Mouse (Mus musculus) stomach, embryonic 14.5 days (tissue): Measurements from ENCODE around the gene Kat6b. TPM values are rescaled to one million over a fixed set of nuclear protein-coding genes. Genes with fewer than 3 reads are reported as not detected.

Source experiments
- ATAC-seq: fragments of 200-750 bp; cut with Nextera tagmentation; 2 replicates; pipeline ENCODE4 v1.8.0; 2017; ENCODE audit warnings: low read depth, moderate TSS enrichment; ENCODE audit not compliant: insufficient number of reproducible peaks, insufficient read depth, low FRiP score
- H3K27ac ChIP-seq: fragments of 300-500 bp; sonication (generic); 2 replicates; pipeline ENCODE4 v1.5.1; 2014; ENCODE audit warnings: mild to moderate bottlenecking, low read length, moderate library complexity, mixed read lengths
- H3K27me3 ChIP-seq: fragments of 300-500 bp; sonication (generic); 2 replicates; pipeline ENCODE4 v1.6.1; 2014; ENCODE audit warnings: low read length, control low read depth, mixed read lengths; ENCODE audit not compliant: control insufficient read depth, insufficient read depth
- H3K36me3 ChIP-seq: fragments of 300-500 bp; sonication (generic); 2 replicates; pipeline ENCODE4 v1.6.1; 2014; ENCODE audit warnings: mild to moderate bottlenecking, control low read depth, low read length, moderate library complexity, mixed read lengths; ENCODE audit not compliant: control insufficient read depth, insufficient read depth
- H3K4me1 ChIP-seq: fragments of 300-500 bp; sonication (generic); 2 replicates; pipeline ENCODE4 v1.6.1; 2014; ENCODE audit warnings: low read length, control low read depth, mixed read lengths; ENCODE audit not compliant: control insufficient read depth, insufficient read depth
- H3K4me2 ChIP-seq: fragments of 300-500 bp; sonication (generic); replicated peaks from 2 replicates; pipeline ENCODE4 v1.6.1; 2014; ENCODE audit warnings: low read depth, low read length, control low read depth
- H3K4me3 ChIP-seq: fragments of 300-500 bp; sonication (generic); 2 replicates; pipeline ENCODE4 v1.5.1; 2014; ENCODE audit warnings: low read depth, low read length, control low read depth
- H3K9ac ChIP-seq: fragments of 300-500 bp; sonication (generic); replicated peaks from 2 replicates; pipeline ENCODE4 v1.6.1; 2014; ENCODE audit warnings: low read depth, mild to moderate bottlenecking, control low read depth, low read length, moderate library complexity, mixed read lengths
- H3K9me3 ChIP-seq: fragments of 300-500 bp; sonication (generic); 2 replicates; pipeline ENCODE4 v1.6.1; 2016; ENCODE audit warnings: low read depth, low read length, control low read depth; ENCODE audit not compliant: control insufficient read depth
- WGBS: fragments of 180-500 bp; shearing (Covaris S2); extraction: QIAGEN DNeasy Blood & Tissue Kit; methylation state at CpG from one replicate; pipeline ENCODE4 v1.1.7; 2014; 5-methylcytosine and 5-hydroxymethylcytosine counted together
- polyA plus RNA-seq: library from polyadenylated mRNA; unstranded; fragments of >200 nt; fragmentation: Nextera tagmentation; extraction: Ambion mirVana; gene quantifications from 2 replicates; pipeline ENCODE4 v1.2.1, GENCODE M21; 2014

Gene Kat6b
- 28.3 and 32.3 TPM in 2 replicates for polyA plus RNA-seq

DNA sequence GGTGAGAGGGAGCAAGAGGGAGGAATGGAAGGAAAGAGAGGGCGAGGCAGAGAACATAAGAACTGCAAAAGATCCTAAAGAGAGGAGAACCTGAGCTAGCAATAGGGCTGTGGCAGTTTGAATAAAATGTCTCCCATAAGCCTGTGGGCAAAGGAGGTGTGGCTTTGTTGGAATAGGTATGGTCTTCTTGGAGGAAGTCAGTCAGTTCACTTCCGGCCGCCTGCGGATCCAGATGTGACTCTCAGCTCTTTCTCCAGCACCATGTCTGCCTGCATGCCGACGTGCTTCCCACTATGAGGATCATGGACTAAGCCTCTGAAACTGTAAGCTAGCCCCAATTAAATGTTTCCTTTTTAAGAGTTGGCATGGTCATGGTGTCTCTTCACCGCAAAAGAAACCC lies at the start of gene Kat6b:
Gene Kat6b (plus strand): TSS at position 204 of the 400 bp plus-strand sequence.
- ATAC-seq: no peak
- Histone ChIP-seq H3K4me1 (no peaks in the 10 kb centered on the region), H3K27me3 (no peaks in the 10 kb centered on the region), H3K4me3 (no peak within 1 kb of the TSS), H3K9me3 (no peaks in the 10 kb centered on the region), H3K27ac (no peak within 1 kb of the TSS), H3K9ac (no peak within 1 kb of the TSS), H3K36me3 (no peaks in the 10 kb centered on the region), H3K4me2 (no peak within 1 kb of the TSS)
- whole genome bisulfite sequencing: 93% methylated on average over 7 of the region's 7 CpGs

GRCm38 (mm10) chr14:21433415-21433814 lies 47.8 kb upstream of the Kat6b start:
- H3K36me3 ChIP-seq: no peaks in the 10 kb centered on the region
- no peak overlapping the region for H3K27ac ChIP-seq
- H3K4me3 ChIP-seq: no peak overlapping the region
- H3K4me2 ChIP-seq: no peak overlapping the region
- no peak overlapping the region for H3K9ac ChIP-seq
- no peaks in the 10 kb centered on the region for H3K9me3 ChIP-seq
- H3K4me1 ChIP-seq: peaks cover 5% of the 10 kb centered on the region; the same call in 1 of the 2 replicates
- ATAC-seq: no peak
- WGBS: 76% methylated on average over 4 of the region's 4 CpGs
- H3K27me3 ChIP-seq: no peaks in the 10 kb centered on the region

GRCm38 (mm10) chr14:21433995-21434394 lies 47.2 kb upstream of the Kat6b start:
- peaks cover 5% of the 10 kb centered on the region; the same call in 1 of the 2 replicates for H3K4me1 ChIP-seq
- no peaks in the 10 kb centered on the region for H3K9me3 ChIP-seq
- no peak overlapping the region for H3K4me2 ChIP-seq
- 71% methylated on average over 5 of the region's 5 CpGs for WGBS
- no peaks in the 10 kb centered on the region for H3K36me3 ChIP-seq
- ATAC-seq: no peak
- H3K4me3 ChIP-seq: no peak overlapping the region
- H3K9ac ChIP-seq: no peak overlapping the region
- no peaks in the 10 kb centered on the region for H3K27me3 ChIP-seq
- H3K27ac ChIP-seq: no peak overlapping the region

GRCm38 (mm10) chr14:21434686-21435085 lies 46.5 kb upstream of the Kat6b start:
- ATAC-seq: no peak
- H3K4me1 ChIP-seq: peaks cover 5% of the 10 kb centered on the region; the same call in 1 of the 2 replicates
- no peaks in the 10 kb centered on the region for H3K9me3 ChIP-seq
- H3K9ac ChIP-seq: no peak overlapping the region
- no peak overlapping the region for H3K4me2 ChIP-seq
- no peaks in the 10 kb centered on the region for H3K36me3 ChIP-seq
- no peak overlapping the region for H3K4me3 ChIP-seq
- whole genome bisulfite sequencing: 30% methylated on average over 9 of the region's 9 CpGs
- H3K27ac ChIP-seq: no peak overlapping the region
- H3K27me3 ChIP-seq: no peaks in the 10 kb centered on the region

DNA sequence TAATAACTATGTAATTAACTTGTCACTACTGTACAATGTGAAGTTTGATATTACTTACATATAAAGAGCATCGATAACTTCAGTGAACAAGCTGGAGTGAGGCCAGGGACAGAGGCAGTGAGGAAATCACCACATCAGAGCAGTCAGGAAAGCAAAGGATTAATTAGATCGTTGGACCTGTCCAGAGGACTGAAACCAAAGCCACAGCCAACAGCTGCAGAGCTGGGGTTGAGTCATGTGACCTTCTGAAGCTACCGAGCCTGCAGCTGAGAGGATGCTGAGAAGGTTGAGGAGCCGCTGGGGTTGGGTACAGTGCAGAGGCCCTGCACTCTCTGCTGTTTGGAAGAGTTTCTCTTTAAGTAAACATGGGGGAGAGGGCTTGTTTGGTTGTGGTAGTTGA lies 41.4 kb upstream of the Kat6b start:
- no peak overlapping the region for H3K27ac ChIP-seq
- ATAC-seq: no peak; the same call in 1 of the 2 replicates
- H3K9me3 ChIP-seq: no peaks in the 10 kb centered on the region
- no peaks in the 10 kb centered on the region for H3K27me3 ChIP-seq
- H3K9ac ChIP-seq: no peak overlapping the region
- WGBS: 24% methylated on average over 4 of the region's 4 CpGs
- H3K4me2 ChIP-seq: no peak overlapping the region
- H3K4me3 ChIP-seq: no peak overlapping the region
- H3K4me1 ChIP-seq: peaks cover 14% of the 10 kb centered on the region; the same call in 1 of the 2 replicates
- no peaks in the 10 kb centered on the region for H3K36me3 ChIP-seq

GRCm38 (mm10) chr14:21440526-21440925 lies 40.7 kb upstream of the Kat6b start:
- Histone ChIP-seq H3K27ac (no peak overlapping the region), H3K4me3 (no peak overlapping the region), H3K9ac (no peak overlapping the region), H3K9me3 (no peaks in the 10 kb centered on the region), H3K4me2 (no peak overlapping the region), H3K4me1 (peaks cover 12% of the 10 kb centered on the region; the same call in 1 of the 2 replicates), H3K27me3 (no peaks in the 10 kb centered on the region), H3K36me3 (no peaks in the 10 kb centered on the region)
- WGBS: 92% methylated on average over 2 of the region's 2 CpGs
- no peak for ATAC-seq

DNA sequence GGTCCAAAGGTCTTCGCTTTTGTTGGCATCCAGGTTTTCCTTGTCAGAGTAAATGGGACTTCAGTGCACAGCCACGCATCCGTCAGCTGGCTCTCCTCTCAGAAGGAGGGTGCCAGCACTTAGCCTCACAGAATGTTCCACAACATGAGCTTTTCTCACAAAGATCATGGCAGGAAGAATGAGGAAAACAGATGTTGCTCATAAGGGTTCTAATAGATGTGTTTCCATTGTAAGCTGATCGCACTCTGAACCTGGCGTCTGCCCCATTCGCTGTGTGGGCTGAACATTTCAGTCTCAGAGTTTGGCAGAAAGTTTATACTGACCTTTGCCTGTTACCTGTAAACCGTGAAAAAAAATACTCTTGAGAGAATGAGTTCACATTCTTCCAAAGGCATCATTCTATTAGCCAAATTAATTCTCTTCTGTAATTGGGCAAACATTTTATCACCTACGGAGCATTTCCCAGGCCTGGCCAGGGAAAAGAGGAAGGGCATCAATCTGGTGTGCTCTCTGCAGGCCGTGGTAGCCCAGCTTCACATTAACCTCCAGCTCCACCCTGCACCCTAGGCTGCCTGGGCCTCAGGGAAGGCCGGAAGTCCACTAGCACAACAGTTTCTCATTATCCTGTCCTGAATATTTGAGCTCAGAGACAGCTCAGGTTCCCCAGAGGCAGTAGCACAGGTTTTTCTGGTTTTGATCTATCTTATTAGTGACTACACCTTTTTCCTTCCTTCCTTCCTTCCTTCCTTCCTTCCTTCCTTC lies 39.3 kb upstream of the Kat6b start:
- ATAC-seq: no peak

DNA sequence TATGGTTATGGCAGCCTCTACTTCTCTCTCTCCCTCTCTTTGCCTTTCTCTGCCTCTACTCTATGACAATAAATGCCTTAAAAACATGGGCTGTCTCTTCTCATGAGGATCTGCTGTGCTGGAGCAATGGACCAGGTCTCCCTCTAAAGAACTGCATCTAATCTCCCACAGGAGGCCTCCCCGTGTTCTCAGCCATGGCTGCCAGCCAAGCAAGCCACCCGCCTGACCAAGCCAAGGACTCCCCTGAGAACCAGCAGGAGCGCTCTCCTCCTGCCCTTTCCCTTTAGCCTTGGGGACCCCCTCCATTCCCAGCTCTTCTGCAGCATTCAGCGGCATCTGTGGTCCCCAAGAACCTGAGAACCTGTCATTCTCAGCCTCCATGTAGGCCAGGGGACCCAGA lies 28.7 kb upstream of the Kat6b start:
- ATAC-seq: no peak
- H3K9me3 ChIP-seq: no peaks in the 10 kb centered on the region
- no peak overlapping the region for H3K9ac ChIP-seq
- no peak overlapping the region for H3K4me3 ChIP-seq
- no peaks in the 10 kb centered on the region for H3K36me3 ChIP-seq
- H3K27ac ChIP-seq: no peak overlapping the region
- no peak overlapping the region for H3K4me2 ChIP-seq
- H3K4me1 ChIP-seq: no peaks in the 10 kb centered on the region
- no peaks in the 10 kb centered on the region for H3K27me3 ChIP-seq
- 70% methylated on average over 4 of the region's 4 CpGs for WGBS

More for the DNA sequence above, 39.3 kb upstream of the Kat6b start:
- H3K4me3 ChIP-seq: no peak overlapping the region
- H3K27ac ChIP-seq: no peak overlapping the region
- no peaks in the 10 kb centered on the region for H3K36me3 ChIP-seq
- no peak overlapping the region for H3K9ac ChIP-seq
- no peak overlapping the region for H3K4me2 ChIP-seq
- H3K27me3 ChIP-seq: no peaks in the 10 kb centered on the region
- no peaks in the 10 kb centered on the region for H3K9me3 ChIP-seq
- WGBS: 36% methylated on average over 10 of the region's 10 CpGs
- peaks cover 12% of the 10 kb centered on the region; the same call in 1 of the 2 replicates for H3K4me1 ChIP-seq
